Mouse (Mus musculus) E14TG2a.4 (cell line): ENCODE results near the gene Adprhl1.

Experiments used
- H3K27me3 ChIP-seq: 2 replicates; pipeline ENCODE4 v1.6.1; 2014; ENCODE audit warnings: low read length, control low read depth; ENCODE audit not compliant: insufficient read depth
- H3K36me3 ChIP-seq: 2 replicates; pipeline ENCODE4 v1.6.1; 2014; ENCODE audit warnings: low read length, control low read depth; ENCODE audit not compliant: insufficient read depth
- H3K4me1 ChIP-seq: replicated peaks from 2 replicates; pipeline ENCODE4 v1.6.1; 2014; ENCODE audit warnings: low read depth, low read length, control low read depth
- H3K4me3 ChIP-seq: replicated peaks from 2 replicates; pipeline ENCODE4 v1.5.1; 2014; ENCODE audit warnings: mild to moderate bottlenecking, low read length
- H3K9me3 ChIP-seq: 2 replicates; pipeline ENCODE4 v1.6.1; 2014; ENCODE audit warnings: low read length, control low read depth
- CTCF ChIP-seq: conservative IDR thresholded peaks from 2 replicates; pipeline ENCODE4 v1.5.1; 2014; ENCODE audit warnings: low read length
- NANOG ChIP-seq: IDR thresholded peaks from 2 replicates; pipeline ENCODE4 v1.6.1; 2014; ENCODE audit warnings: borderline replicate concordance, low read length, mixed read lengths
- POU5F1 ChIP-seq: IDR thresholded peaks from 2 replicates; pipeline ENCODE4 v1.6.1; 2014; ENCODE audit warnings: low read length, borderline replicate concordance

The Adprhl1 gene

DNA sequence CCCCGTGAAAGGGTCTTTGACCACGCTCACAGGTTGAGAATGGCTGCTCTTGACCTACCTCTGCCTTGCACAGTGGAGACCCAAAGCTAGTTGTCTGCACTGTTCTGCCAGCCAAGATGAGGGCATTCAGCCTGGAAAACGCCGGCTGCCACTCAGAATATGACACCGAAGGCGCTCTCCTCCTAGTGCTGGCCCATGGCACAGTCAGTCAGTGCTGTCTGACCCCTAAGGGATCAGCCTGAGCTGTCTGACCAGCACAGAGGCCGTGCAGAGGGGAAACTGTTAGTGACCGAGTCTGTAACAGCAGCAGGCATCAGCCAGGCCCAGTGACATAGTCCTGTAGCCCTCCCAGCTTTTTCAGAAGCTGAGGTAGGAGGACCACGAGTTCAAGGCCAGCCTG lies 66.7 kb downstream of the Adprhl1 start:
- Histone ChIP-seq H3K9me3 (no peaks in the 10 kb centered on the region), H3K4me3 (no peak overlapping the region), H3K27me3 (no peaks in the 10 kb centered on the region), H3K4me1 (peaks cover 62% of the 10 kb centered on the region), H3K36me3 (peaks cover 99% of the 10 kb centered on the region)
- TF ChIP-seq NANOG (no peak), POU5F1 (no peak)

DNA sequence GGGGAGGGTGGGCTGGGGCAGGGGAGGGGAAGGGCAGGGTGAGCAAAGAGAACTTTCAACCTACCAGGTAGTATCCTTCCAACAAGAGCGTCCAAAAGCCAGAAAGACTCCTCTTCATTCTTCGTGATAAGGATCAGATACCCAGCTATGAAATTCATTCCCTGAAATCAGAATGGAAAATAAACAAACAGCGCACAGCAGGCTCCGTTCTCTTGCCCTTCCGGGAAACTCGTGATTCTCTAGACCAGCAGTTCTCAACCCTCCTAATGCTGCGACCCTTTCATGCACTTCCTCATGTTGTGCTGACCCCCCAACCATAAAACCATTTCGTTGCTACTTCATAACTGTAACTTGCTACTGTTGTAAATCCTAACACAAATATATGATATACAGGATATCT lies 67.1 kb downstream of the Adprhl1 start:
- peaks cover 62% of the 10 kb centered on the region for H3K4me1 ChIP-seq
- H3K36me3 ChIP-seq = peaks cover 99% of the 10 kb centered on the region
- no peak for TF ChIP-seq CTCF
- TF ChIP-seq POU5F1 = no peak
- TF ChIP-seq NANOG = no peak
- no peak overlapping the region for H3K4me3 ChIP-seq
- H3K27me3 ChIP-seq = no peaks in the 10 kb centered on the region
- no peaks in the 10 kb centered on the region for H3K9me3 ChIP-seq

DNA sequence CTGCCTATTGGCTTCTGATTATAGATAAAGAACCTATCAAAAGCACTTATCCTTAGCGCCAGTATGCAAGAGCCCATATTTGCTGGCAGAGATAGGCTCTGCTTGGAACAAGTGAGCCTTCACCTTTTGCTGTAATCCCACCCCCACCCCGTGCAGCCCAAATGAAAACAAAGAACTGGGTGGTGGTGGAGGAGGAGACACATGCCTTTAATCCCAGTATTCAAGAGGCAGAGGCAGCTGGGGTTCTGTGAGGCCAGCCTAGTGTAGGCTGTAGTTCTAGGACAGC lies 72.3 kb downstream of the Adprhl1 start:
- no peaks in the 10 kb centered on the region for H3K9me3 ChIP-seq
- TF ChIP-seq CTCF (no peak), POU5F1 (no peak), NANOG (no peak)
- no peaks in the 10 kb centered on the region for H3K27me3 ChIP-seq
- H3K4me1 ChIP-seq = peaks cover 54% of the 10 kb centered on the region
- no peak overlapping the region for H3K4me3 ChIP-seq
- H3K36me3 ChIP-seq = peaks cover 99% of the 10 kb centered on the region

DNA sequence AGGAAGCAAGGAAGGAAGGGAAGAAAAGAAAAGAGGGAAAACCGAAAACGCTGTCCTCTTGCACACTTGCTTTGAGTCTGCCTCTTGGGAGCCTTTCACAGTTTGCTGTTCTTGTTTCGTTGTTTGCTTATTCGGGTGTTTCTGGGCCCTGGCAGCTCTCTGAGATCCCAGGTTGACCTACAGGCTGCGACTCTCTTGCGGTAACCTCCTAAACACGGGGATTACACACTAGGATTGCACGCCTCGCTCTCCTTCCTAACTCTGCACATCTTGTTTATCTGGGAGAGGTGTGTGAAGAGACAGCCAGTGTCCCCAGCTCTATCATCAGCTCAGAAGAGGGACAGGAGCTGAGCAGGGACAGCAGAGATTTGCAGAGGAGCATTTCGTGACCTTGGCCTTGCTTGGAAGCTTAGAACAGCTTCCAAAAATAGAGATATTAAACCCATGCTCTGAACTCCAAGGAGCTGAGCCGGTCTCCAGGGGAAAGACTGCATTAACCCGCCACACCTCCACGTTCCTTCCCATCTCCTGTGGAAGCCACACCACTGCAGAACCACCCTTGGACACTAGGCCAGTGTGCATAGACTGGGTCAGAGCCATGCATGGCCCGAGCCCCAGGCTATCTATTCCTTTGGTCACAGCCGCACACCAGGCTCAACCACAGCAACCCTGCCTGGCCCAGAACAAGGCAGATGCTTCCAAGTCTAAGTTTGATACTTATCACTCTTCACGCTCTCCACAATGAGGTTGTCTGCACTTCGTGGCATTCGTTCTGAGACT lies 72.9 kb downstream of the Adprhl1 start:
- Histone ChIP-seq H3K4me1 (peaks cover 56% of the 10 kb centered on the region), H3K9me3 (no peaks in the 10 kb centered on the region), H3K36me3 (peaks cover 99% of the 10 kb centered on the region), H3K27me3 (no peaks in the 10 kb centered on the region), H3K4me3 (no peak overlapping the region)
- TF ChIP-seq POU5F1 (no peak), NANOG (no peak), CTCF (no peak)

DNA sequence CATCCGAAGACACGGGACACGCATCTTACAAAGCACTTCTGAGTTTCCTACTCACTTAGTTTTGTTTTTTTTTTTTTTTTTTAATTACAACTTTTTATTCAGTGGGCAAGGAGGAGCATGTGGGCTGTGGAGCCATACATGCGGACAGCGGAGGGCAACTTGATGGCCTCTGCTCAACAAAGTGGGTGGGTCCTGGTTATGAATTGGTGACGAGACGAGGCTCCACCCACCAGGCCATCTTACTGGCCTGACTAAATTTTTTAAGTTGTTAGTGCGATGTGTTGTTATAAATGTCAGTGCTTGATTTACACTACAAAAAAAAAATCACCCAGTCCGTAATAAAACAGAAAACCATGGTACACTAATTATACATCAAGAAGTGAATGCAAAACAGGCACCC lies 73.6 kb downstream of the Adprhl1 start:
- H3K27me3 ChIP-seq = no peaks in the 10 kb centered on the region
- TF ChIP-seq POU5F1 (no peak), CTCF (no peak), NANOG (no peak)
- no peak overlapping the region for H3K4me3 ChIP-seq
- peaks cover 99% of the 10 kb centered on the region for H3K36me3 ChIP-seq
- peaks cover 63% of the 10 kb centered on the region for H3K4me1 ChIP-seq
- no peaks in the 10 kb centered on the region for H3K9me3 ChIP-seq

DNA sequence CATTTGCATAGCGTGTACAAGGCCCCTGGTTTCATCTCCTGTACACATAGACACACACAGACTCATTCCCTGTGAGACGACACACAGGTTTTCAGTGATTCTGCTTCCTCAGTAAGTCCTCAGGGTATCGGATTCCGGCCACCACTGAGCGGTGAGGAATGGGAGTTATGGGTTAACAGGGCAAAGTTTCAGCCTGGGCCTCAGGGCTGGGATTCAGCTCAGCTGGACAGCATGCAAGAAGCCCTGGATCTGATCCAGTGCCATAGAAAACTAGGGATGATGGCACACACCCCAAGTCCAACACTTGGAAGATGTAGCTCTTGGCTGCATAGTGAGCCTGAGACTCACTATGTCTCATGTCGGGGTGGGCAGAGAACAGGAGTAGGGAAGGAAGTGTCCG lies 74.0 kb downstream of the Adprhl1 start:
- Histone ChIP-seq H3K9me3 (no peaks in the 10 kb centered on the region), H3K4me1 (peaks cover 66% of the 10 kb centered on the region), H3K27me3 (no peaks in the 10 kb centered on the region), H3K36me3 (peaks cover 99% of the 10 kb centered on the region), H3K4me3 (no peak overlapping the region)
- TF ChIP-seq POU5F1 (no peak), NANOG (no peak)

DNA sequence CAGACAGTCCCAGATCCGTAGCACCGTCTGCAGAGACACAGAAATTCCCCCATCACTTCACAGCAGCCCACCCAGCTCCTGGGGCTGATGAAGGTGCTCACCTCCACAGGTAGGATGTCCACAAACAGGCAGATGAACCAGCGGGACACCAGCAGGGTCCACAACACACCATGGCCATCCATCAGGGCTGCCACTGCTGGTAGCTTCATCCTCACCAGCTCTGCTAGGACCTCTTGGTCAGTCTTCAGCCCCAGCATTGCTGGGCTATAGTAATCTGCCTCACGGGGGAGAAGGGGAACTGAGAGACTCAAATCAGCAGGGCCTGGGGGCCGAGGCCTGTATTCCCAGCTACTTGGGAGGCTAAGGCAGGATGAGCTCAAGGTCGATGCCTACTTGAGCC lies 74.5 kb downstream of the Adprhl1 start:
- TF ChIP-seq CTCF = no peak
- no peak for TF ChIP-seq NANOG
- TF ChIP-seq POU5F1 = no peak
- Histone ChIP-seq H3K27me3 (no peaks in the 10 kb centered on the region), H3K4me1 (peaks cover 69% of the 10 kb centered on the region), H3K4me3 (no peak overlapping the region), H3K9me3 (no peaks in the 10 kb centered on the region), H3K36me3 (peaks cover 99% of the 10 kb centered on the region)

DNA sequence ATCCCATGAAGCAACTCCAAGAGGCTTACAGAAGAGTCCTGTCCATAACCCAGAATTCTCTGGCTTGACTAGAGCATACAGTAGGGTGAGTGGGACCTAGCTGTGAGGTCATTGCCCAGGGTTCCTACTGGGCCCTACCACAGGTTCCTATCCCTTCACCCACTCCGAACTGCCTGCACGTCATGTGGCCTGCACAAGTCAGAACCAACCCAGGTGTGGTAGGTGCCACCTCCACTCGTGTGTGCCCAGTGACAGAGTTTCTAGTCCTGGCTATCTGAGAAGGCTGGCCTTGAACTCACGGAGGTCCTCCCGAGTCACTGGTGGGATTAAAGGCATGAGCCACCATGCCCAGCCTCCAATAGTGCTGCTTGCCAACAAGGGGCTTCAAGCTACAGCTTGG lies 75.8 kb downstream of the Adprhl1 start:
- Histone ChIP-seq H3K27me3 (no peaks in the 10 kb centered on the region), H3K36me3 (peaks cover 100% of the 10 kb centered on the region), H3K4me3 (no peak overlapping the region), H3K9me3 (no peaks in the 10 kb centered on the region), H3K4me1 (peaks cover 75% of the 10 kb centered on the region)
- TF ChIP-seq NANOG = no peak
- no peak for TF ChIP-seq CTCF
- no peak for TF ChIP-seq POU5F1
